Mouse (Mus musculus) liver, adult 2 months (tissue): Measurements from ENCODE around the gene Syngr2.
A peak's percentile ranks its signal among the peaks of the same experiment; 100 is the strongest.

ENCODE experiments used
- CTCF ChIP-seq: fragments of 200-500 bp; IDR thresholded peaks from 2 replicates; pipeline ENCODE4 v1.5.1; 2011; ENCODE audit warnings: low read depth, low read length, control low read depth
- POLR2A ChIP-seq: fragments of 200-500 bp; IDR thresholded peaks from 2 replicates; pipeline ENCODE4 v1.6.1; 2011; ENCODE audit warnings: low read length, control low read depth; ENCODE audit not compliant: insufficient read depth; ENCODE audit errors: extremely low read depth

DNA sequence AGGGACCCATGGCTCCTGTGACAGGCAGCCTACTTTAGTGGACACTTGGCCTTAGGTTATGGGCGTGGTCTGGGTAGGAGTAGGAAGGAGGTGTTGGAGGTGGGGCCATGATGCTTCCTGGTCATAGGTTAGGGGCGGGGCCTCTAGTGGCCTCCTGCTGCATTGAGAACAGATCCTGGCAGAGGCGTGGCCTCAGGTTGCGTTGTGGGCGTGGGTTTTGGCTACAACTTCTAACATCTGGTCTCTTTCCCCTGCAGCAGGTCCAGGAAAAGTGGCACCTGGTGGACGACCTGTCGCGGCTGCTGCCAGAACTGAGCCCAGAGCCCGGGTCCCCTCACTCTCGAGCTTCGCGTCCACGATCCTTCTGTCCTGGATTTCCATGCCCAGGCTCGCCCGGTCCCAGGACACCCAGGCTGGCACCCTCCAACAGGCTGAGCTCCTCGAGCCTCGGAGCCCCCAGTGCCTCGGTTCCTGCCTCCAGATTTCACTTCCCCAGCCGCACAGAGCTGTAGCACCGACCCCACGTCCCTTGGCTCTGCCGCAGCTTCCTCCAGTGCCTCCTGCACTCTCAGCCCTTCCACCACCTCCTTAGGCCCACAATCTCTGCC is 17.1 kb upstream of the Syngr2 start:
- peak; percentile 29; the same call in 1 of the 2 replicates for TF ChIP-seq CTCF
- no peak for TF ChIP-seq POLR2A
